Mouse (Mus musculus): ENCODE data around the gene Plagl1. TPM values are rescaled to one million over a fixed set of nuclear protein-coding genes. Genes with fewer than 3 reads are reported as not detected.

The Plagl1 gene
- polyA plus RNA-seq, 1 experiment from 2014 or later: 7.3 TPM

Other genes with a start within 250 kb of the Plagl1 start
- gene Utrn, start 191.1 kb upstream of the Plagl1 start, polyA plus RNA-seq (2015; fragmentation: Nextera tagmentation; extraction: Ambion mirVana): 54.3 and 84.8 TPM in 2 replicates
- 20.6 and 21.9 TPM in 2 replicates for gene Stx11, start 96.2 kb upstream of the Plagl1 start, polyA plus RNA-seq (2015; fragmentation: Nextera tagmentation; extraction: Ambion mirVana)
- 45.6 and 47.3 TPM in 2 replicates for gene Sf3b5, start 55.2 kb upstream of the Plagl1 start, polyA plus RNA-seq (2015; fragmentation: Nextera tagmentation; extraction: Ambion mirVana)
- not detected in 2 replicates for gene Zc2hc1b, start 117.5 kb downstream of the Plagl1 start, polyA plus RNA-seq (2015; fragmentation: Nextera tagmentation; extraction: Ambion mirVana)
- 60.4 and 63.2 TPM in 2 replicates for gene Ltv1, start 132.7 kb downstream of the Plagl1 start, polyA plus RNA-seq (2015; fragmentation: Nextera tagmentation; extraction: Ambion mirVana)

Data from thymus, postnatal 0 days (tissue).